In genomic region chr16:41633898-41634297, GRCm38 (mm10) we compare ENCODE assay signal across 10 mouse cellular contexts.
"Had no signal": no experiment of that assay in that cellular context is flagged by ENCODE, and none has a peak within 500 bp of the region (broad histone marks: within the 10 kb centered on the region; RNA-seq: fewer than 3 reads in every experiment).

No protein-coding gene starts in this region.

- ATAC-seq: liver, postnatal 0 days had no signal

- H3K9ac ChIP-seq: limb, embryonic 12.5 days; liver, embryonic 13.5 days; liver, postnatal 0 days; lung, embryonic 15.5 days had no signal

- H3K9me3 ChIP-seq: limb, embryonic 12.5 days; liver, embryonic 13.5 days; lung, embryonic 15.5 days had no signal

- H3K27me3 ChIP-seq: limb, embryonic 12.5 days; liver, embryonic 13.5 days; lung, embryonic 15.5 days had no signal

- DNase-seq: kidney, postnatal 25 days; liver; liver, embryonic 13.5 days; liver, postnatal 0 days; lung, postnatal 36 days; right cerebral cortex, postnatal 25 days; thymus, postnatal 4 days had no signal

- H3K4me1 ChIP-seq: limb, embryonic 12.5 days; liver, embryonic 13.5 days; lung, embryonic 15.5 days had no signal

- H3K36me3 ChIP-seq: limb, embryonic 12.5 days; liver, embryonic 13.5 days; lung, embryonic 15.5 days had no signal

- H3K4me2 ChIP-seq: limb, embryonic 12.5 days; liver, embryonic 13.5 days; lung, embryonic 15.5 days had no signal

- H3K4me3 ChIP-seq: limb, embryonic 12.5 days; liver, embryonic 13.5 days; lung, embryonic 15.5 days had no signal

- H3K27ac ChIP-seq: limb, embryonic 12.5 days; liver, embryonic 13.5 days; lung, embryonic 15.5 days; stomach, postnatal 0 days had no signal
